Mouse (Mus musculus) neural tube, embryonic 14.5 days (tissue): ENCODE data around the gene Tyk2. TPM values are rescaled to one million over a fixed set of nuclear protein-coding genes. Genes with fewer than 3 reads are reported as not detected.

ENCODE experiments used
- ATAC-seq: fragments of 200-750 bp; cut with Nextera tagmentation; 2 replicates; pipeline ENCODE4 v1.8.0; 2017; ENCODE audit warnings: low read depth, mild to moderate bottlenecking, moderate TSS enrichment, moderate library complexity
- H3K27ac ChIP-seq: fragments of 300-500 bp; sonication (generic); 2 replicates; pipeline ENCODE4 v1.5.1; 2014; ENCODE audit warnings: low read depth, mild to moderate bottlenecking, control low read depth, low read length, moderate library complexity, mixed read lengths
- H3K27me3 ChIP-seq: fragments of 300-500 bp; sonication (generic); 2 replicates; pipeline ENCODE4 v1.6.1; 2014; ENCODE audit warnings: low read length; ENCODE audit not compliant: control insufficient read depth, insufficient read depth
- H3K36me3 ChIP-seq: fragments of 300-500 bp; sonication (generic); 2 replicates; pipeline ENCODE4 v1.6.1; 2014; ENCODE audit warnings: low read length, mixed read lengths; ENCODE audit not compliant: control insufficient read depth, insufficient read depth
- H3K4me1 ChIP-seq: fragments of 300-500 bp; sonication (generic); 2 replicates; pipeline ENCODE4 v1.6.1; 2014; ENCODE audit warnings: low read length; ENCODE audit not compliant: control insufficient read depth, insufficient read depth
- H3K4me2 ChIP-seq: fragments of 300-500 bp; sonication (generic); 2 replicates; pipeline ENCODE4 v1.6.1; 2014; ENCODE audit warnings: mild to moderate bottlenecking, low read depth, low read length, control low read depth
- H3K4me3 ChIP-seq: fragments of 300-500 bp; sonication (generic); 2 replicates; pipeline ENCODE4 v1.5.1; 2014; ENCODE audit warnings: low read depth, low read length, control low read depth, mixed read lengths
- H3K9ac ChIP-seq: fragments of 300-500 bp; sonication (generic); replicated peaks from 2 replicates; pipeline ENCODE4 v1.6.1; 2014; ENCODE audit warnings: low read depth, mild to moderate bottlenecking, control low read depth, low read length, mixed read lengths
- H3K9me3 ChIP-seq: fragments of 300-500 bp; sonication (generic); 2 replicates; pipeline ENCODE4 v1.6.1; 2016; ENCODE audit warnings: low read length; ENCODE audit not compliant: control insufficient read depth
- WGBS: fragments of 180-500 bp; shearing (Covaris S2); extraction: QIAGEN DNeasy Blood & Tissue Kit; methylation state at CpG from one replicate; pipeline ENCODE4 v1.1.7; 2014; 5-methylcytosine and 5-hydroxymethylcytosine counted together
- polyA plus RNA-seq: library from polyadenylated mRNA; unstranded; fragments of >200 nt; fragmentation: Nextera tagmentation; extraction: Ambion mirVana; gene quantifications from 2 replicates; pipeline ENCODE4 v1.2.1, GENCODE M21; 2014

Gene Tyk2
- polyA plus RNA-seq, 1 experiment from 2014 or later, result 7.9 TPM

GRCm38 (mm10) chr9:21165952-21166451, 35.0 kb upstream of the Tyk2 start:
- Histone ChIP-seq H3K9me3 (no peaks in the 10 kb centered on the region), H3K4me3 (peak overlapping the region; percentile 36), H3K36me3 (no peaks in the 10 kb centered on the region), H3K4me2 (peak overlapping the region; percentile 60), H3K27me3 (peaks cover 41% of the 10 kb centered on the region), H3K4me1 (peaks cover 15% of the 10 kb centered on the region), H3K9ac (peak overlapping the region; percentile 39; the same call in 1 of the 2 replicates), H3K27ac (no peak overlapping the region)
- under 1% methylated on average over 46 of the region's 47 CpGs for WGBS
- no peak for ATAC-seq

GRCm38 (mm10) chr9:21165041-21165951, 34.3 kb upstream of the Tyk2 start, which contains the start of gene Pde4a:
Gene Pde4a (plus strand): TSS chr9:21165714.
- H3K4me2 ChIP-seq, result peak within 1 kb of the TSS; percentile 60
- peak; percentile 23; the same call in 1 of the 2 replicates for ATAC-seq
- H3K9ac ChIP-seq, result peak within 1 kb of the TSS; percentile 39; the same call in 1 of the 2 replicates
- H3K4me3 ChIP-seq, result peak within 1 kb of the TSS; percentile 36
- peaks cover 41% of the 10 kb centered on the region for H3K27me3 ChIP-seq
- H3K27ac ChIP-seq, result no peak within 1 kb of the TSS
- under 1% methylated on average over 52 of the region's 86 CpGs for WGBS
- peaks cover 15% of the 10 kb centered on the region for H3K4me1 ChIP-seq
- no peaks in the 10 kb centered on the region for H3K36me3 ChIP-seq
- no peaks in the 10 kb centered on the region for H3K9me3 ChIP-seq

- no peaks in the 10 kb centered on the region for H3K9me3 ChIP-seq
- H3K36me3 ChIP-seq, result no peaks in the 10 kb centered on the region
- H3K27me3 ChIP-seq, result peaks cover 41% of the 10 kb centered on the region
- H3K4me3 ChIP-seq, result no peak overlapping the region
- H3K27ac ChIP-seq, result no peak overlapping the region
- H3K4me2 ChIP-seq, result peak overlapping the region; percentile 32; the same call in 1 of the 2 replicates
- H3K9ac ChIP-seq, result 0 out of 2 replicates have a peak overlapping the region, but pooled peaks have one; percentile 21
- under 1% methylated on average over 25 of the region's 26 CpGs for WGBS
- ATAC-seq, result no peak
- H3K4me1 ChIP-seq, result peaks cover 15% of the 10 kb centered on the region
These were observed 33.0 kb upstream of the Tyk2 start for GRCm38 (mm10) chr9:21164072-21164471.

- no peaks in the 10 kb centered on the region for H3K36me3 ChIP-seq
- H3K27me3 ChIP-seq, result peaks cover 41% of the 10 kb centered on the region
- H3K27ac ChIP-seq, result no peak overlapping the region
- H3K4me3 ChIP-seq, result no peak overlapping the region
- no peaks in the 10 kb centered on the region for H3K9me3 ChIP-seq
- H3K4me1 ChIP-seq, result peaks cover 15% of the 10 kb centered on the region
- WGBS, result 34% methylated on average over 11 of the region's 11 CpGs
- no peak overlapping the region for H3K9ac ChIP-seq
- H3K4me2 ChIP-seq, result no peak overlapping the region
- no peak for ATAC-seq
These were observed 32.3 kb upstream of the Tyk2 start for GRCm38 (mm10) chr9:21163086-21164050.

- peak overlapping the region; percentile 45 for H3K4me3 ChIP-seq
- H3K27me3 ChIP-seq, result peaks cover 33% of the 10 kb centered on the region
- H3K27ac ChIP-seq, result no peak overlapping the region
- under 1% methylated on average over 52 of the region's 52 CpGs for whole genome bisulfite sequencing
- ATAC-seq, result peak; percentile 66
- H3K9me3 ChIP-seq, result no peaks in the 10 kb centered on the region
- H3K4me1 ChIP-seq, result peaks cover 15% of the 10 kb centered on the region
- H3K4me2 ChIP-seq, result peak overlapping the region; percentile 67
- H3K36me3 ChIP-seq, result no peaks in the 10 kb centered on the region
- H3K9ac ChIP-seq, result peak overlapping the region; percentile 60
These were observed 30.3 kb upstream of the Tyk2 start for GRCm38 (mm10) chr9:21161209-21161909.

- Histone ChIP-seq H3K4me1 (no peaks in the 10 kb centered on the region; the same call in 1 of the 2 replicates), H3K9me3 (no peaks in the 10 kb centered on the region)
- WGBS, result 94% methylated on average over 3 of the region's 3 CpGs
These were observed 23.7 kb upstream of the Tyk2 start for GRCm38 (mm10) chr9:21154787-21155186.

GRCm38 (mm10) chr9:21153833-21154232, 22.8 kb upstream of the Tyk2 start:
- peak overlapping the region; percentile 38 for H3K4me2 ChIP-seq
- peaks cover 5% of the 10 kb centered on the region for H3K4me1 ChIP-seq
- 16% methylated on average over 5 of the region's 5 CpGs for WGBS
- H3K9me3 ChIP-seq, result no peaks in the 10 kb centered on the region
- H3K4me3 ChIP-seq, result no peak overlapping the region; the same call in 1 of the 2 replicates
- no peak overlapping the region for H3K9ac ChIP-seq
- H3K27ac ChIP-seq, result no peak overlapping the region
- H3K36me3 ChIP-seq, result no peaks in the 10 kb centered on the region
- ATAC-seq, result no peak
- no peaks in the 10 kb centered on the region for H3K27me3 ChIP-seq

More at GRCm38 (mm10) chr9:21154787-21155186, 23.7 kb upstream of the Tyk2 start:
- no peak overlapping the region for H3K27ac ChIP-seq
- H3K4me3 ChIP-seq, result no peak overlapping the region
- no peak for ATAC-seq
- H3K27me3 ChIP-seq, result no peaks in the 10 kb centered on the region
- H3K36me3 ChIP-seq, result no peaks in the 10 kb centered on the region
- H3K9ac ChIP-seq, result no peak overlapping the region
- no peak overlapping the region for H3K4me2 ChIP-seq

GRCm38 (mm10) chr9:21153331-21153730, 22.3 kb upstream of the Tyk2 start:
- Histone ChIP-seq H3K36me3 (no peaks in the 10 kb centered on the region), H3K4me1 (peaks cover 10% of the 10 kb centered on the region), H3K27me3 (no peaks in the 10 kb centered on the region), H3K9ac (0 out of 2 replicates have a peak overlapping the region, but pooled peaks have one; percentile 28), H3K9me3 (no peaks in the 10 kb centered on the region), H3K4me2 (peak overlapping the region; percentile 38), H3K4me3 (peak overlapping the region; percentile 9; the same call in 1 of the 2 replicates), H3K27ac (no peak overlapping the region)
- whole genome bisulfite sequencing, result 15% methylated on average over 12 of the region's 12 CpGs
- no peak for ATAC-seq
